32 mouse cellular contexts compared by ENCODE assay signal in the genomic region with DNA sequence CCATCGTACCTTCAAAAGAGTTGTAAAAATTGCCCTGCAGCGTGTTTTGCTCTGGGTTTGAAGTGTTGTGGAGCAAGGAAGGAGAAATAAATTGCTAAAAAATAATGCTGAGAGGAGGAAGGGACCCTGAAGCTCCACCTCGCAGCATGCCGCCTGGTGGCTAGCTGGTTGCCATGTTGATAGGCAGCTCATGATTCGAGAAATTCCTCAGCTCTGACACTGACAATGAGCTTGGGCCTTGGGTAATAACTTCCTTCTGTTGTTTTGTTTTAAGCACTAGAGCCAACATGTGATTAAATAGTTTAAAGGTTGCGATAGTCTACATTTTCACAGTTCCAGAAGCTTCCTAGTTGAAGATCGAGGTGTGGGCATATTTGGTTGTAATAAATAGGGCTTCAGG.
DNase-seq lines count a peak whose midpoint lies in the region; ATAC-seq and TF ChIP-seq lines count a peak whose summit lies in the region.
"Had no signal": no experiment of that assay in that cellular context is flagged by ENCODE, and none has a peak within 500 bp of the region (broad histone marks: within the 10 kb centered on the region; RNA-seq: fewer than 3 reads in every experiment).

No protein-coding gene starts in this region.

- H3K27me3 ChIP-seq in midbrain, postnatal 0 days (ENCODE audit: insufficient read depth, low read length) = no peaks in the 10 kb centered on the region
- no peaks in the 10 kb centered on the region for H3K27me3 ChIP-seq in midbrain, embryonic 13.5 days
- H3K27me3 ChIP-seq in embryonic facial prominence, embryonic 10.5 days (replicated peaks; ENCODE audit: low read depth, poor library complexity, severe bottlenecking) = no peaks in the 10 kb centered on the region
- no peaks in the 10 kb centered on the region for H3K27me3 ChIP-seq in intestine, postnatal 0 days (replicated peaks; ENCODE audit: control insufficient read depth, insufficient read depth, low read length)
- H3K27me3 ChIP-seq: CH12.LX; embryonic facial prominence, embryonic 13.5 days; heart, embryonic 13.5 days; hindbrain, embryonic 15.5 days; kidney, embryonic 15.5 days; limb, embryonic 13.5 days; liver, embryonic 12.5 days; midbrain, embryonic 12.5 days; neural tube, embryonic 15.5 days had no signal

- TF ChIP-seq POLR2A in lung, adult 2 months (IDR thresholded peaks at IDR 0.05; ENCODE audit: borderline replicate concordance, extremely low read depth, low read depth, low read length) = no peak

- no peaks in the 10 kb centered on the region for H3K9me3 ChIP-seq in midbrain, postnatal 0 days (ENCODE audit: low read length)
- no peaks in the 10 kb centered on the region for H3K9me3 ChIP-seq in midbrain, embryonic 13.5 days
- peaks cover 5% of the 10 kb centered on the region; the same call in 1 of the 2 replicates for H3K9me3 ChIP-seq in embryonic facial prominence, embryonic 10.5 days
- no peaks in the 10 kb centered on the region for H3K9me3 ChIP-seq in intestine, postnatal 0 days (ENCODE audit: control insufficient read depth)
- H3K9me3 ChIP-seq: embryonic facial prominence, embryonic 13.5 days; heart, embryonic 13.5 days; hindbrain, embryonic 15.5 days; kidney, embryonic 15.5 days; midbrain, embryonic 12.5 days; neural tube, embryonic 15.5 days had no signal

- H3K4me2 ChIP-seq in midbrain, postnatal 0 days (ENCODE audit: low read depth, low read length, poor library complexity, severe bottlenecking) = no peak overlapping the region
- H3K4me2 ChIP-seq in midbrain, embryonic 13.5 days (replicated peaks) = no peak overlapping the region
- no peak overlapping the region for H3K4me2 ChIP-seq in intestine, postnatal 0 days (replicated peaks; ENCODE audit: low read depth)
- H3K4me2 ChIP-seq: embryonic facial prominence, embryonic 13.5 days; heart, embryonic 13.5 days; hindbrain, embryonic 15.5 days; kidney, embryonic 15.5 days; limb, embryonic 13.5 days; liver, embryonic 12.5 days; midbrain, embryonic 12.5 days; neural tube, embryonic 15.5 days had no signal

- H3K4me3 ChIP-seq in lung, adult 2 months (replicated peaks; ENCODE audit: extremely low read depth, low read depth, low read length) = no peak overlapping the region
- H3K4me3 ChIP-seq in midbrain, postnatal 0 days (ENCODE audit: low read depth, low read length) = no peak overlapping the region
- no peak overlapping the region for H3K4me3 ChIP-seq in midbrain, embryonic 13.5 days (replicated peaks)
- no peak overlapping the region for H3K4me3 ChIP-seq in embryonic facial prominence, embryonic 10.5 days
- no peak overlapping the region for H3K4me3 ChIP-seq in intestine, postnatal 0 days (ENCODE audit: low read depth, low read length)
- H3K4me3 ChIP-seq: embryonic facial prominence, embryonic 13.5 days; erythroblast, embryonic 14.5 days; heart, embryonic 13.5 days; hindbrain, embryonic 10.5 days; hindbrain, embryonic 15.5 days; kidney, embryonic 15.5 days; limb, embryonic 13.5 days; liver, embryonic 12.5 days; midbrain, embryonic 12.5 days; neural tube, embryonic 15.5 days had no signal

- no peak overlapping the region for H3K27ac ChIP-seq in midbrain, postnatal 0 days (ENCODE audit: low read depth, low read length)
- no peak overlapping the region for H3K27ac ChIP-seq in midbrain, embryonic 13.5 days
- H3K27ac ChIP-seq in embryonic facial prominence, embryonic 10.5 days (replicated peaks) = 0 out of 2 replicates have a peak overlapping the region, but pooled peaks have one; percentile 15
- no peak overlapping the region for H3K27ac ChIP-seq in intestine, postnatal 0 days (ENCODE audit: low read depth, low read length)
- H3K27ac ChIP-seq: embryonic facial prominence, embryonic 13.5 days; heart, embryonic 13.5 days; hindbrain, embryonic 10.5 days; hindbrain, embryonic 15.5 days; kidney, embryonic 15.5 days; limb, embryonic 13.5 days; liver, embryonic 12.5 days; midbrain, embryonic 12.5 days; neural tube, embryonic 15.5 days had no signal

- 0 out of 2 replicates have a peak, but pooled peaks have one; percentile 18 for TF ChIP-seq CTCF in lung, adult 2 months (IDR thresholded peaks at IDR 0.05; ENCODE audit: insufficient read depth, low read length)
- peak; percentile 15; the same call in 1 of the 2 replicates for TF ChIP-seq CTCF in midbrain, postnatal 0 days (IDR thresholded peaks at IDR 0.05)
- TF ChIP-seq CTCF in intestine, postnatal 0 days (IDR thresholded peaks at IDR 0.05; ENCODE audit: low read depth) = no peak

- H3K36me3 ChIP-seq in midbrain, postnatal 0 days (ENCODE audit: insufficient read depth, low read length) = no peaks in the 10 kb centered on the region
- no peaks in the 10 kb centered on the region for H3K36me3 ChIP-seq in midbrain, embryonic 13.5 days
- H3K36me3 ChIP-seq in embryonic facial prominence, embryonic 10.5 days (replicated peaks) = peaks cover 11% of the 10 kb centered on the region
- no peaks in the 10 kb centered on the region for H3K36me3 ChIP-seq in intestine, postnatal 0 days (ENCODE audit: control insufficient read depth, insufficient read depth)
- H3K36me3 ChIP-seq: embryonic facial prominence, embryonic 13.5 days; heart, embryonic 13.5 days; hindbrain, embryonic 15.5 days; kidney, embryonic 15.5 days; limb, embryonic 13.5 days; liver, embryonic 12.5 days; midbrain, embryonic 12.5 days; neural tube, embryonic 15.5 days had no signal

- ATAC-seq in midbrain, postnatal 0 days (ENCODE audit: low FRiP score) = no peak
- ATAC-seq in midbrain, embryonic 13.5 days = no peak
- no peak for ATAC-seq in intestine, postnatal 0 days
- ATAC-seq: forebrain, postnatal 0 days; inflammation-experienced regulatory T-cells, adult 6 months; liver, embryonic 12.5 days; liver, postnatal 0 days had no signal

- 55% methylated on average over 7 of the region's 7 CpGs for WGBS in lung, adult 2 months
- 78% methylated on average over 7 of the region's 7 CpGs for WGBS in midbrain, postnatal 0 days
- 88% methylated on average over 7 of the region's 7 CpGs for WGBS in midbrain, embryonic 13.5 days
- 87% methylated on average over 7 of the region's 7 CpGs for WGBS in embryonic facial prominence, embryonic 10.5 days
- WGBS in intestine, postnatal 0 days = 89% methylated on average over 7 of the region's 7 CpGs

- H3K4me1 ChIP-seq in lung, adult 2 months (ENCODE audit: control insufficient read depth, insufficient read depth, low read length) = peaks cover 19% of the 10 kb centered on the region
- H3K4me1 ChIP-seq in midbrain, postnatal 0 days (ENCODE audit: insufficient read depth, low read length) = peaks cover 3% of the 10 kb centered on the region; the same call in 1 of the 2 replicates
- H3K4me1 ChIP-seq in midbrain, embryonic 13.5 days (replicated peaks) = peaks cover 49% of the 10 kb centered on the region
- H3K4me1 ChIP-seq in embryonic facial prominence, embryonic 10.5 days = peaks cover 56% of the 10 kb centered on the region
- H3K4me1 ChIP-seq in intestine, postnatal 0 days (replicated peaks; ENCODE audit: control insufficient read depth, insufficient read depth, low read length) = no peaks in the 10 kb centered on the region

- no peak for DNase-seq in lung, adult 2 months
- no peak for DNase-seq in lung, postnatal 36 days
- DNase-seq in midbrain, postnatal 0 days (ENCODE audit: low spot score) = no peak
- DNase-seq in embryonic facial prominence, embryonic 10.5 days (ENCODE audit: low spot score) = no peak
- no peak for DNase-seq in spleen, adult 18-20 months
- DNase-seq: adrenal gland, postnatal 10 days; cerebellum, adult 11 months; cerebellum, adult 9-11 months; embryo, embryonic 11 days; forebrain, postnatal 0 days; gastrocnemius, postnatal 14 days; heart, adult 18-20 months; kidney, adult 18-20 months; kidney, postnatal 25 days; liver, postnatal 0 days; retina, postnatal 1 day; right cerebral cortex, postnatal 25 days; thymus, postnatal 14 days had no signal

- H3K9ac ChIP-seq in midbrain, postnatal 0 days (replicated peaks; ENCODE audit: low read length, poor library complexity, severe bottlenecking) = no peak overlapping the region
- H3K9ac ChIP-seq in midbrain, embryonic 13.5 days (replicated peaks) = no peak overlapping the region
- H3K9ac ChIP-seq in intestine, postnatal 0 days (ENCODE audit: low read depth, low read length) = no peak overlapping the region
- H3K9ac ChIP-seq: embryonic facial prominence, embryonic 13.5 days; forebrain, postnatal 0 days; heart, embryonic 13.5 days; hindbrain, embryonic 15.5 days; kidney, embryonic 15.5 days; limb, embryonic 13.5 days; liver, embryonic 12.5 days; liver, postnatal 0 days; midbrain, embryonic 12.5 days; neural tube, embryonic 15.5 days had no signal
